Mouse (Mus musculus): ENCODE data around the gene Gm14743. TPM values are rescaled to one million over a fixed set of nuclear protein-coding genes. Genes with fewer than 3 reads are reported as not detected.
"Not testable (repeated sequence)": the region's sequence is repeated elsewhere in the genome, so short reads cannot be mapped to it uniquely, and the experiment has no call there.

The Gm14743 gene
- total RNA-seq (2014; rRNA removed; ENCODE audit: low replicate concordance) (not detected in 2 replicates), polyA plus RNA-seq (2015; fragmentation: Nextera tagmentation; extraction: Ambion mirVana) (not detected in 2 replicates)

DNA sequence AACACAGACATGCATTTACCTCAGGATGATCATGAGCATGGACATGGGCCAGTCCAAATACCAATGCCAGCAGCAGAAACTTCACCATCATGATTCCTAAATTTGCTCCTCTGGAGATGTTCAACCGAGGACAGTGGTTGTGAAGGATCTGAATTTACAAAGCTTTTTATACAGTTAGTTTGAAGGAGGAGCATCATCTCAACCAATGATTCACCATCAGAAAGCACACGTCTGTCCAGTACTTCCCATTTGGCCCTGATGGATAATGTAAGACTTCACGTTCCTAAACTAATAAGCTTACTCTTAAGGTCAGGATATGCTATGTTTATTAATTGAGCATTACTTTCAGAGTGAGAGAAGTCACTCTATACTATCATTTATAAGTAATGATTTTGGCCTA, at the start of gene Gm14743:
Gene Gm14743 (minus strand): TSS at position 101 of the 400 bp plus-strand sequence.
- H3K36me3 ChIP-seq (replicated peaks; ENCODE audit: control insufficient read depth, insufficient read depth, low read length); H3K9me3 ChIP-seq (replicated peaks; ENCODE audit: control insufficient read depth, low read length); H3K4me3 ChIP-seq (ENCODE audit: low read depth, low read length); H3K4me2 ChIP-seq (ENCODE audit: low read depth, low read length); DNase-seq (ENCODE audit: low spot score); H3K4me1 ChIP-seq (ENCODE audit: control insufficient read depth, insufficient read depth); H3K9ac ChIP-seq (replicated peaks; ENCODE audit: low read depth, low read length); H3K27ac ChIP-seq (ENCODE audit: low read depth); ATAC-seq (ENCODE audit: insufficient read depth, low read depth); H3K27me3 ChIP-seq (ENCODE audit: control insufficient read depth, insufficient read depth, low read length): not testable (repeated sequence)
- WGBS: no CpG with 5 or more reads among the region's 3 CpGs

DNA sequence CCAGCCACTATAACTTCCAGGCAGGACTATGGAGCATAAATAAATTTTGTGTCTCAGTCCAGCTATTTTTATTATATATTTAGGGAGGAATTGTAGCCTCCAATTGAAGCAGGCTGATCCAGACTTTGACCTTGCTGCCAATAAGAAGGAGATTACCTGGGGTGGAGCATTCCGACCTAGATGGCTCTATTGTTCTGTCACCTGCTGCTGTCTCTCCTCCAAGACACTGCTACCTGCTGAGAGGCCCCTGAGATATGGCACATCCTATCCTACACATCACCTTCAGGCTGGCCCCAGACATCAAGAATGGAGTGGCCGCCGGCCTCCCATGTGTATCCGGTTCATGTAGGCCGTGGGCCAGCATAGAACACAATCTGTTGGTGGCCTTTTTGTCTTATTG, 42.9 kb downstream of the Gm14743 start:
- no peak overlapping the region for H3K4me2 ChIP-seq (ENCODE audit: low read depth, low read length)
- H3K9me3 ChIP-seq (replicated peaks; ENCODE audit: control insufficient read depth, low read length): no peaks in the 10 kb centered on the region
- H3K36me3 ChIP-seq (replicated peaks; ENCODE audit: control insufficient read depth, insufficient read depth, low read length): no peaks in the 10 kb centered on the region
- TF ChIP-seq EP300 (IDR thresholded peaks at IDR 0.05; ENCODE audit: low read depth): no peak
- TF ChIP-seq CTCF (IDR thresholded peaks at IDR 0.05; ENCODE audit: low read depth): no peak
- DNase-seq (ENCODE audit: low spot score): no peak
- ATAC-seq (ENCODE audit: insufficient read depth, low read depth): no peak
- no peak overlapping the region for H3K9ac ChIP-seq (replicated peaks; ENCODE audit: low read depth, low read length)
- H3K4me3 ChIP-seq (ENCODE audit: low read depth, low read length): no peak overlapping the region
- H3K27me3 ChIP-seq (ENCODE audit: control insufficient read depth, insufficient read depth, low read length): no peaks in the 10 kb centered on the region
- H3K4me1 ChIP-seq (ENCODE audit: control insufficient read depth, insufficient read depth): no peaks in the 10 kb centered on the region
- WGBS: 72% methylated on average over 5 of the region's 5 CpGs
- no peak overlapping the region for H3K27ac ChIP-seq (ENCODE audit: low read depth)

DNA sequence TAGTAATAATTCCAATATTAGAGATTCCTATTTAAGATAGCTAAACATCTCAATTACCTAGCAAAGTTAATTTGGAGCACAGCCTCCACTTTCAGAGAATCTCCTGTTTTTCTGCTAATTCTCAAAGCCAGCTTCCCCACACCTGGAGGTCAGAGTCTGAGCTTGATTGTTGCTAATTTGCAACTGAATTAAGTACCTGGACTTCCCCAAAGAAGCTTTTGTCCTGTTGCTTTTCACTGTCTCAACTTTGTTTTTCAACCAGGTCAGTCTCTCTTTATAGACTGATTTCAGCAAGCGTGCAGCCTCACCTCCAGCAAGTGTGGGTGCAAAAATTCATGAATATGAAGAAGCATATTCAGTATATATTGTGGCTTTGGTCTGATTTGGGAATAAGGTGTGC, 43.5 kb downstream of the Gm14743 start:
- not testable (repeated sequence) for H3K27ac ChIP-seq (ENCODE audit: low read depth); H3K9ac ChIP-seq (replicated peaks; ENCODE audit: low read depth, low read length); H3K4me3 ChIP-seq (ENCODE audit: low read depth, low read length); DNase-seq (ENCODE audit: low spot score); H3K27me3 ChIP-seq (ENCODE audit: control insufficient read depth, insufficient read depth, low read length); H3K4me1 ChIP-seq (ENCODE audit: control insufficient read depth, insufficient read depth); H3K36me3 ChIP-seq (replicated peaks; ENCODE audit: control insufficient read depth, insufficient read depth, low read length); H3K4me2 ChIP-seq (ENCODE audit: low read depth, low read length); H3K9me3 ChIP-seq (replicated peaks; ENCODE audit: control insufficient read depth, low read length); ATAC-seq (ENCODE audit: insufficient read depth, low read depth)
- 38% methylated on average over 1 of the region's 1 CpGs for WGBS

Other genes with a start within 250 kb of the Gm14743 start
- gene Obp1a, start 154.5 kb downstream of the Gm14743 start, total RNA-seq (2014; rRNA removed; ENCODE audit: low replicate concordance): not detected in 2 replicates
- gene Obp1a, start 154.5 kb downstream of the Gm14743 start, polyA plus RNA-seq (2015; fragmentation: Nextera tagmentation; extraction: Ambion mirVana): not detected in 2 replicates
- gene Gm5938, start 120.5 kb downstream of the Gm14743 start, total RNA-seq (2014; rRNA removed; ENCODE audit: low replicate concordance): not detected in 2 replicates
- not detected in 2 replicates for gene Gm5938, start 120.5 kb downstream of the Gm14743 start, polyA plus RNA-seq (2015; fragmentation: Nextera tagmentation; extraction: Ambion mirVana)
- not detected in 2 replicates for gene Obp1b, start 59.1 kb downstream of the Gm14743 start, total RNA-seq (2014; rRNA removed; ENCODE audit: low replicate concordance)
- gene Obp1b, start 59.1 kb downstream of the Gm14743 start, polyA plus RNA-seq (2015; fragmentation: Nextera tagmentation; extraction: Ambion mirVana): not detected in 2 replicates
- not detected in 2 replicates for gene 4930480E11Rik, start 123.7 kb upstream of the Gm14743 start, total RNA-seq (2014; rRNA removed; ENCODE audit: low replicate concordance)
- not detected in 2 replicates for gene 4930480E11Rik, start 123.7 kb upstream of the Gm14743 start, polyA plus RNA-seq (2015; fragmentation: Nextera tagmentation; extraction: Ambion mirVana)

Data from heart, postnatal 0 days (tissue).